Mouse (Mus musculus): Measurements from ENCODE around the gene Hsd11b1. TPM values are rescaled to one million over a fixed set of nuclear protein-coding genes. Genes with fewer than 3 reads are reported as not detected.

Gene Hsd11b1
- total RNA-seq, 2 experiments from 2014 or later, result 7.0 to 40.0 TPM

DNA sequence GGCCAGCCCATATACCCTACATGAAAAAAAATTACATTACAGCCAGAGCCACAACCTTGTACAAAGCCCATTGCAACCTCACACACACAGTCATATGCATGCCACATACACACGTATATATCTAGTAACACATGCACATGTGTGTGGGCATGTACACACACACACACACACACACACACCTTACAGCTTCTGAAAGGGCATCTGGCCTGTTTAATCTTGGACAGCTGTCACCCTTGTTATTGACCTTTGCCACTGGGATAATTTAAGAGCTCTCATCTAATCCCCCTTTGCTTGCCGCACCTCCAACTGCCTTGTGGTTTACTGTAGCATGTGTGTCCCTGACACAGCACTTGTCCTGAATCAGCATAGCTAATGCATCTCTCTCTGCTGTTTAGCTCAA is 60.1 kb downstream of the Hsd11b1 start:
- no peak for DNase-seq (ENCODE audit: low spot score in 2 of 2)

DNA sequence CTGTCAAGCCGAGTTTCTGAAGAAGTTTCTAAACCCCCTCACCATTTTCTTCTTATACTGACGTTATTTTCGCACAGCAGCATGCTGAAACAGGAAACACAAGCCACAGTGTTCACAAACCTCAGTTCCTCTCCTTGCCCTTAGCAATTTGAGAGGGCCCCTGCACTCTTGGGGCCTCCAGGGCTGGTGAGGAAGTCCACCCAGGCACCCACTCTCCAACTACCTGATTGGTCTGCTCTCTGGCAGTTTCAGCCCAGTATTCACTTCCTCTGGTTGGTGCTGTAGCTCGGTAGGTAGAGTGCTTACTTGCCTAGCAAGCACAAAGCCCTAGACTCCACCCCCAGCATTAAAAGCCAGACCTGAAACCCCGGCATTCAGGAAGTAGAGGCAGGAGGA is 62.5 kb downstream of the Hsd11b1 start, which contains the start of gene Traf3ip3:
TSS of gene Traf3ip3 (minus strand) at position 321 of the 396 bp plus-strand sequence.
- DNase-seq (ENCODE audit: low spot score in 2 of 2), result no peak

- no peak for DNase-seq (ENCODE audit: low spot score in 2 of 2)
Measured at GRCm38 (mm10) chr1:193200640-193201382, 63.1 kb downstream of the Hsd11b1 start.

- no peak for DNase-seq (ENCODE audit: low spot score in 2 of 2)
Measured at GRCm38 (mm10) chr1:193198312-193198711, 65.6 kb downstream of the Hsd11b1 start.

DNA sequence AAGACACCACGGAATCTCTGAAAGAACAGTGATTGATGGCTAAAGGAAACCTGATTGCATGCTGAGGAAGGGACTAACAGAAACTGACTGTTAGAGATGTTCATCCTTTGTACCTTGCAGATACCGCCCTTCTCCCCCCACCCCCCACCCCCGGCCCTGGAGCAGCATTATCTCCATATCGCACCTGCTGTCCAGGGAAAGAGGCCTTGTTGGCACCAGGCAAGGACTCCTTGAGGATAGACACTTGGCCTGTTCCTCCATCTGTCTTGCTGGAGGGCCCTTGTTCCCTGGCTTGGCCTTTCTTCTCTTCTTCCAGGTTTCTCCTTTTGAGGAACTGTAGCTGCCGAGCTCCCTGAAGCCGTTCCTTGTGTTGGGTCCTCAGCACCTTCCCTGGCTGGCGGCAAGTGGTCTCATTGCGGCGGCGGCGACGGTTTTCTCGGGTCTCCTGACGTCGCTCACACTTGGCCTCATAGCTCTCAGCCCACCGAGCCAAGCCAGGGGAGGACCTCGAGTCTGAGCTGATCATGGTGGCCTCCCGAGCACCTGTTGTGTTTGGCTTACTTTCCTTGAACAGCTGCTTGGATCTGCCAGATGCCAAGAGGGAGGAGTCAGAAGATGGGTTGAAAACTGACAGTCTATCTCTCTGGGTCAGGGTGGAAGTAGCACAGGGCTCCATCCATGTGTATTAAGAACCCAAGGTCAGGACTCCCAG is 66.2 kb downstream of the Hsd11b1 start:
- no peak for DNase-seq (ENCODE audit: low spot score in 2 of 2)

DNA sequence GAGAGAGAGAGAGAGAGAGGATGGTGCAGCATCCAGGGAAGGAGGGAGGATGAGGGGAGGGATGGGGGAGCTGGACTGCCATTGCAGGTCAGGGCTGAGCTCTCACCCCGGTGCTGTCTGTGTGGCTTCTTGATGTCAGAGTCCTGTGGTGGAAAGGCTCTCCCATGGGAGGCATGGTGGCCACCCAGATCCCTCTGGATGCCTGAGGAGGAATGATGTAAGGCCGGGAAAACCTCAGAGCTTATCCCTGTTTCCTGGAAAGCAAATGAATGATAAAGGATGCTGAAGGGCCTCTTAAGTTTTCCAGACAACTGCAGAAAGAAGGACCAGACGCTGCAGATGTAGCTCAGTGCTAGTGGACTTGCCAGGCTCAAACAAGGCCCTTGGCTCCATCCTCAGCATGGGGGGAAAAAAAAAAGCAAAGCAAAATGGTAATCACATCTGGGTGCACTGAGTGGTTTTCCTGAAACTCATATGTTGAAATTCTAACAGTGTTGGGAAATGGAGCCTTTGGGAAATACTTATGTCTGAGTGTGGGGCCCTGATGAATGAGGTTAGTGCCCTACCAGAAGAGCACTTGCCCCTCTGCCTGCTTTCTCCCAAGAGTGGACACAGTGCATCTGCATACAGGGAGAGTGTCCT is 68.6 kb downstream of the Hsd11b1 start:
- DNase-seq (ENCODE audit: low spot score in 2 of 2), result no peak

- DNase-seq (ENCODE audit: low spot score in 2 of 2), result no peak
Measured at GRCm38 (mm10) chr1:193194416-193195140, 69.3 kb downstream of the Hsd11b1 start.

DNA sequence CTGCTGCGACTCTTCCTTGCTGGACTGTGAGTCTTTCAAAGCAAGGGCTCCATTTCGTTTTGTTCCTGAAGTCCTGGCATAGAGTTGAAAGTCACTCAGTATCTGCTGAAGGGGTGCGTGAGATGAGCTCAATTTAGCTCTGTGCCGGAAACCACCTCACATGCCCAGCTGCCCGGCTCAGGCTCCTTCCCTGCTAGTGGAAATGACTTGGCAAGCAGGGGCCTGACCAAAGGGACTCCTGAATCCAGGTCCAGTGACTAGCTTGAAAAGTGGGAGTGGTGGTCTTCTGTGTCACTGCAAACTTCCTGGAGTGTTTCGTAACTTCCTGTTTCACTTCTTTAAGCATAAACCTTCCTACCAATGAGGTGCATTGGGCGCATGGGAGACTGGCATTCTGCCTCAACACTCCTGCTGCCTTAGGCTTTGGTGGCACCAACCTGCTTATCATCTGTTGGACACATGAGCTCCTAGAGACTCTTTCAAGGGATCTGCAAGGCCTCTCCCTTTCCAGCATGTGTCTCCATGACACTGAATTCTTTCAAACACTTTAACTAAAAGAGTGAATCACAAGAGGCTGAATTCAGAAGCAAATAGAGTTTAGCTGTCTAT is 72.1 kb downstream of the Hsd11b1 start:
- no peak for DNase-seq (ENCODE audit: low spot score in 2 of 2)

- no peak for DNase-seq (ENCODE audit: low spot score in 2 of 2)
Measured at GRCm38 (mm10) chr1:193189771-193190170, 74.1 kb downstream of the Hsd11b1 start.

GRCm38 (mm10) chr1:193189151-193189621 is 74.7 kb downstream of the Hsd11b1 start:
- no peak for DNase-seq (ENCODE audit: low spot score in 2 of 2)

DNA sequence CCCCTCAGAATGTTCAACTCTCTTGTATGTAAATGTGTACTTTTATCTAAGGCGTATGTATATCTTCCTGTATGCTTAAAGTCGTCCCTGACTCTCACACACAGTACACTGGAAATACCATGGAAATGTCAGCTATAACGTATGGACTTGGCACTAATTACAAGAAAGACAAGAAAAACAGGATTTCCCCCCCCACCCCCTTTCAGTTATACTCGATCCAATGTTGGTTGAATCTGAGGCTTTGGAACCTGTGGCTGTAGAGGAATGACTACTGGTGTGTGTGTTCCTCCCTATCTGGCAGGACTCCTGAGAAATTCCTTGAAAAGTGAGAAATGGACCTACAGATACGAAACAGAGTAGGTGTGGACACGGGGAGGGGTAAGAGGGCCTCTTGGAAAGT is 75.6 kb downstream of the Hsd11b1 start:
- no peak for DNase-seq (ENCODE audit: low spot score in 2 of 2)

DNA sequence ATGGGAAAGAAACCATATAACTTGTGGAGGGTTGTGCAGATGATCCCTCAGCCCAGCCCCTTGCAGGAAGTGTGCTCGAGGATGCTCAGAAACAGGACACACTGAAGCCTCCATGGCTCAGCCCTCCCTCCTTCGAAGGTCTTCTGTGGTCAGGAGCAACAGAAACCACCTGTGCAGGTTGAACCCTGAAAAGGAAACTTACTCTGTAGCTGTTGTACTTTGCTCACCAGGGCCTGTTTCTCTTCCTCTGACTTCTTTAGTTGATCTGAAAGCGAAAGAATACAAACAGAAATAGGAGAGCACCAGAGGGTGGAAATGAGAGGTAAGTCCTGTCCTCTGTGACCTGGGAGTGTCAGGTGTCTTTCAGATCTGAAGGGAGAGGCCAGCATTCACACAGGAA is 82.8 kb downstream of the Hsd11b1 start:
- DNase-seq (ENCODE audit: low spot score in 2 of 2), result no peak

GRCm38 (mm10) chr1:193174143-193174733 is 89.6 kb downstream of the Hsd11b1 start:
- DNase-seq (ENCODE audit: low spot score in 2 of 2), result no peak

DNA sequence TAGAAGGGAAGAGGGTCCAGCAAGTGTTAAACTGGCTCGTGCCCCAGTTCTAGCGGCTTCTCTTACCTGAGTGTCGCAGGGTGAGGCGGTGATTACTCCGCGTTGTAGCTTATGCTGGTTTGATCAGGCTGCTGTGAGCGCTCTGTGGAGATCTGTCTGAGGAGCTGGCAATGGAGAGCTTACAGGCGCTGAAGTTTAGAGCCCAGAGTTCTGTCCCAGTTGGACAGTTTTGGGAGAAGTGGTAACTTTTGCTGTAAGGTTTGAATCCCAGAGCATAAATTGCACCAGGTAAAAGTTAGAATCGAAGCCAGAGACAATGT is 90.1 kb downstream of the Hsd11b1 start:
- no peak for DNase-seq (ENCODE audit: low spot score in 2 of 2)

GRCm38 (mm10) chr1:193172991-193173809 is 90.7 kb downstream of the Hsd11b1 start:
- peak; percentile 67 to 86 for DNase-seq (ENCODE audit: low spot score in 2 of 2)

Other genes with a start within 250 kb of the Hsd11b1 start
- 10 to 100 TPM in 1 of 2 experiments, 1 to 10 TPM in 1; 9.9 to 10.6 TPM for gene Syt14, start 228.3 kb downstream of the Hsd11b1 start, total RNA-seq (2021)
- gene Diexf, start 133.8 kb downstream of the Hsd11b1 start, total RNA-seq (2021), result 10 to 100 TPM; 18.1 to 19.9 TPM
- gene Irf6, start 111.0 kb downstream of the Hsd11b1 start, total RNA-seq (2021), result 1 to 10 TPM; 3.6 to 4.7 TPM
- 1 to 10 TPM; 4.8 to 5.7 TPM for gene A130010J15Rik, start 96.0 kb downstream of the Hsd11b1 start, total RNA-seq (2021)
- gene Traf3ip3, start 62.4 kb downstream of the Hsd11b1 start, total RNA-seq (2021), result 1 to 10 TPM; 3.5 to 7.7 TPM
- gene Lamb3, start 56.4 kb downstream of the Hsd11b1 start, total RNA-seq (2021), result 1 to 10 TPM; 1.4 to 1.7 TPM
- 10 to 100 TPM; 68.2 to 71.5 TPM for gene G0s2, start 9.1 kb upstream of the Hsd11b1 start, total RNA-seq (2021)
- gene Camk1g, start 106.2 kb upstream of the Hsd11b1 start, total RNA-seq (2021), result 1 to 10 TPM; 1.8 to 3.6 TPM

Measured in adrenal gland, postnatal 4 days (tissue).